Mouse (Mus musculus) R1 (cell line): ENCODE measurements around the gene Pdcd2l.
"Not testable (repeated sequence)": the region's sequence is repeated elsewhere in the genome, so short reads cannot be mapped to it uniquely, and the experiment has no call there.

Experiments
- DNase-seq: peaks from one replicate; pipeline ENCODE4 v3.0.0-alpha.2; 2018; ENCODE audit warnings: low read depth, low spot score

Gene Pdcd2l

DNA sequence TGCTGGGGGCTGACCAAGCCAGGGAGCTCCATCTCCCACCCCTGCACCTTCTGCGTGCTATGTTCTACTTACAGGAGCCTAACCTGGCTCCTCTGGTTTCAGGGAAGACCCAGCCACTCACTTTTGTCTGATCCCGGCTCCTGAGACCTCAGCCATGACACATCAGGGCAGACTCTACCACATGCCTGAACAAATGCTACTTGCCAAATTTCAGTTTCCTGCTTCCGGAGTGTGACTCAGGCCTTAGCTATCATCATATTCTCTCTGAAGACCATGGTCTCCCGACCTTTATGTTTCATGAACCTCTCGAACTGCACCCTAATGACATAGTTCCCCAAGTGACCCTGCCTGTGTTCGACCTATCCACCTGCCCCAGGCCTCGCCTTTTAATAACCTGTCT, 16.8 kb upstream of the Pdcd2l start:
- no peak for DNase-seq

DNA sequence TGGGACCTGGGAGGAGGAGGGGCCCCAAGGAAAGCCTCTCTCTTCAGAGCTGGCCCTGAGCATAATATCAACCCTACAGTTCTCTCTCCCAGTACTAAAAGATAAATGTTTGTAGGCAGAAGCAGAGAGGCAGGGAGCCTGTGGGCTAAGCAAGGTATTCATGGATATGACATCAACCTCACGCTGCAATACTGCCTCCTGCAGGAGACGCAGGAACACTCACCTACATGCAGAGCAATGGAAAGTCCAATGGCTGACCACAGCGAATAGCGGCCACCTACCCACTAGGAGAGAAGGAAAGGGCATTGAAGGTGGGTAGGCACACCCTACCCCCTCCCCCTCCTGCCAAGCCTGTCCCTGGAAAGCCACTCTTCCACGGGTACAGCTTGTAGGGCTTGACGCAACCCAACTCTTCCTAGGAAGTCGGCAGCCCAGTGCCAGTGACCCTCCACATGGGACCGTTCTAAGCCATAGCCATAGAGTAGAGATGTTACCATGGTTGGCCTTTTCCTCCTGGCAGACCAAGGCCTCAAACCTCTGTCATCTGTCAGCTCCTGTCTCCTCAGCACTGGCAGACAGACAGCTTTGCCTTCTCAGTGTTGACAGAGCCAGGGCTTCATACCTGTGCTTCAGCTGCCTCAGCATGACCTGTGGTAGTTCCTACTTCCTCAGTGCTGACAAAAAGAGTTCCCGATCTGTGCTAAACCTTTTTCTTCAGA, 11.7 kb upstream of the Pdcd2l start:
- DNase-seq, result peak; percentile 63

DNA sequence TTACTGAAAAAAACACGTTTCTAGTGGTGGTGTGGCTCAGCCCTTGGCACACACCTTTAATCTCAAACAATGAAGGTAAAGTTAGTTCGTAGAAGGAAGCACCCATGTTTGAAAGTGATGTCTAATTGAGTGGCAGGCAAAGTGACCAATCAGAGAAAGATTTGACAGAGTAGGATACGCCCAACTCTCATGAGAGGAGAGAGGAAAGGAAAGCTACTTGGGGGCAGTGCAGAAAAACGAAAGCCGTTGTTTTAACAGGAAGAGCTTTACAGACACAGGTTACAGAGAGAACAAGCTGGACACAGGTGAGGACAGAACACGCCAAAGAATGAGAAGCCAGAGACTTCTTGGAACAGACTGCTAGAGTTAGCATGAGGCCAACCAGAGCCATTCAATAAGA, 9.9 kb upstream of the Pdcd2l start:
- peak; percentile 56 for DNase-seq

DNA sequence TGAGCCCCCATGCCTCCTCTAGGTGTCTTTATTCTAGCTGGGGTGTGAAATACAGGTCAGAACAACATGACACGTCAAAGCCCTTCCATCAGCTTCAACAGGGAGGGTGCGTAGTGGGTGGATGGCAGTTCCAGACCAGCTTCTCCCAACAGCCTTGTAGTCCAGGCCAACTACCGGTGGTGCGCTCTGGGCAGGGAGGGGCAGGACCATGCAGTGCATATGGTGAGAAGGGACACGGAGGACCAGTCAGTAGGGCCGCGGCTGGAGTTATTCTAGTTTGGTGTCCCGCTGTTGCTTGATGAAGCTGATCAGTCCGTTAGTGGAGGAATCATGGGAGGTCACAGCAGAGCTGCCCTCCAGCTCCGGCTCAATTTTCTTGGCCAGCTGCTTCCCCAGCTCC, 5.7 kb upstream of the Pdcd2l start:
- DNase-seq, result not testable (repeated sequence)

DNA sequence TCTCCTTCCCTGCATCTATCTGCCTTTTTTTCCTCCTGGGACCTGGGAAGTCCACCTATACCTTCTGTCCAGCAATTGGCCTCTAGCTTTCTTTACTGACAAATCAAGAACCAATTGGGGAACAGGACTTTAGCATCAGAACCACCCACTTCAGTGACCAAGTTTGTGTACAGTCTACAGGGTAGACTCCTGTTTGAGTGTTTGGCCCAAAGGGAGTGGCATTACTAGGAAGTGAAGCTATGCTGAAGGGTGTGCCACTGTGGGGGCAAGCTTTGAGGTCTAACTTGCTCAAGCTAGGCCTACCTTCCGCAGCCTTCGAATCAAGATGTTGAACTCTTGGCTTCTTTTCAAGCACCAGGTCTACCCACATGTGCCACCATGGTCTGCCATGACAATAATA, 4.4 kb upstream of the Pdcd2l start:
- no peak for DNase-seq

DNA sequence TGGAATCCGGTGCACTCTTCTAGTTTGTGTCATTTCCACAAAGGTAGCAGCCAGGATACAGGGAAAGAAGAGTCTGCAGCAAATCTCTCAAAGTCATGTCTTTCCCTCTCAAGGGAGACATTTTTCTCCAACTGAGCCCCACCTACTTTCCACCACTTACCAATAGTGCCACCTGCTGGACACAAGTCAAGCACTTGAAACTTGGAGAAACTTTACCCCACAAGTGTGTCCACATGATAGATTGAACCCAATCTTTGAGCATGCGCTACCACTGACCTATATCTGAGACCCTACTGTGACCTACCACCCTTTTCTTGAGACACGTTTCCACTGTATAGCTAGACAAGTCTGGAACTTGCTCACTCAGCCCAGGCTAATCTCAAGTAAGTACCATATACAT, 1.9 kb upstream of the Pdcd2l start:
- DNase-seq, result peak; percentile 90

DNA sequence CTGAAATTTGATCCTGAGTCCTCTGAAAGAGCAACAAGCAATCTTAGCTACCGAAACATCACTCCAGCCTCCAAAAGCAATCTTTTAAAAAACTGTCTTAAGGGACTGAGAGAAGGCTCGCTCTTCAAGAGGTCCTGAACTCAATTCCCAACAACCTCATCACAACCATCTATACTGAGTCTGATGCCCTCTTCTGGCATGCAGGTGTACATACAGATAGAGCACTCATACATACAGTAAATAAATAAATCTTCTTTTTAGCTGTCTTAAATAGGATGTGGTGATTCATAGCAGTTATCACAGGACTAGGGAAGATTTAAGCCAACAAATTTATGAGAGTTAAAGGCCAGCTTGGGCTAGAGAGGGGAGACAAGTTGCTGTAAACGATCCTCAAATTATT, 829 bp downstream of the Pdcd2l start:
- peak; percentile 71 for DNase-seq

DNA sequence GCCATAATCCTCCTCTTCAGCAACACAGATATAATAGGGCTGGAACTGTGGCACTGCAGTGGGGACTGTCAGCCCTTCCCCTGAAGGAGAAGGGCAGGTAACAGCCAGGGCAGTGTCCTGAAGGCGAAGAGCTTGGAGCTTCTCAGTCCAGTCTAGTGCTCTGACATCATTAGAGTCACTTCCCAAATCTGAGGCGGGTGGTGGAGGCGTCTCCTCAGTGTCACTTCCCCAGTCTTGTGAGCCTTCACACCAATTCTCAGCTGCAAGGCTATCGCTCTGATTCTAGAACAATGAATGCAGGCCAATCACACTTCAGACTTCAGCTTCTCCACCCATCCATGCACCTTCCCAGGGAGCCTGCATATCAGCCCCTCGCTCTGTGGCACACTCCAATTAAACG, 3.6 kb downstream of the Pdcd2l start:
- DNase-seq, result no peak

DNA sequence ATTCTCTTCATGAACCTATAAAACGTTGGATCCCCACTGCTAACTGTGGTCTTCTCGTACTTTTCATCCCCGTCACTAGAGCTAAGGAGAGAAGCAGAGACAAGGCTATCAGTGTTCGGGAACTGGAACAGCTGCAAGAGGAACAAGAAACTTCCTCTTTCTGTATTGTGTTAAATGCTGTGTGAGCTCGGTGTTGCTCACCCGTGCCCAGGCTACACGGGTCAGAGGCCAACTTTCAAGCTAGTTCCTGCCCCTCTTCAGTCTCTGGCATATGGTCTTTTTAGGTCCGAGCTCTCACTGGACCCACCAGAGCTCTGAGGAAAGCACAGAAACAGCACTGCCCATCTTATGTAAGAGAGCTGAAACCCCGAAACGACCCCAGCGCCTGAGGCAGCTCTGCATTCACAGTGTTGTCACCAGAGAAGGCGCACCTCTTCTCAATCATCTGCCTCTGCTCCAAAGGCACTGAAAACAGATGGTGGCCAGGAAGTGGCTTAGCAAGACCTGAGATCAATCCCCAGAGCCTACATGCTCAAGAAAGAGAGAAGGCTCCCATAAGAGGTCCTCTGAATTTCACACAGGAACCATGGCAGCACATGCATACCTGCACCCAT, 7.0 kb downstream of the Pdcd2l start:
- DNase-seq, result no peak

DNA sequence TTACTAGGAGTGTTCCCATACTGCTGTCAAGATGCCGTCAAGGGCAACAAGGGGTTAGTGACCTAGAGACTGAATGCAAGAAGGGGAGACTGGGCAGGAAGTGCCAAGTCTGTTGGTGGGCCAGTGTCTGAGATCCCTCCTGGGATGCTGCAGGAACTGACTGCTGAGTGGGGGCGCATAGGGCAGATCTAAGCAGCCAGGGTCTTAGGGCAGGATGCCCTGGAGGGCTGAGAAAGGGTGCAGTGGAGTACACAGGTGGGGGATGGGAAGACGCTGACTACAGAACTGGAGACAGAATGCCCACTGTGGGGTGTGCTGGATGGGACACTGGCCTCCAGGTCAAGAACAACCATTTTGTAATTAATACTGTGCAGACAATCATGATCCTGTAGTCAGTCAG, 12.7 kb downstream of the Pdcd2l start:
- no peak for DNase-seq

DNA sequence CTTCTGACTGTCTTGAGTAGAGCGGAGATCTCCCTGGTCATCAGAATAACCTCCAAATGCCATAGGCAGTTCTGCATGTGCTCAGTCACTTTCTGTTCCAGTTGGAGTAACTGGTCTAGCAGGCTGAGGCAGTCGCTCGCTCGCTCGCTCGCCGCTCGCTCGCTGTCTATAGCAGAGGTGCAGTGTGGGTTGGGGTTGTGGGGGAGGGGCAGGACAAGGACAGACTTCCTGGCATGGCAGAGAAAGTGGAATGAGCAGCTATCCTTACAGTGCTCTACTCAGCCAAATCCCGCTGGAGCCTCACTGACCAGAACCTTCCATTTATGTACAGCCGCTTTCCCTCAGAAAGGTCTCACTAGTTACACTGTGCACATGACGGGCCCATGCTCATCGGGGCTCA, 13.1 kb downstream of the Pdcd2l start:
- DNase-seq, result peak; percentile 85

DNA sequence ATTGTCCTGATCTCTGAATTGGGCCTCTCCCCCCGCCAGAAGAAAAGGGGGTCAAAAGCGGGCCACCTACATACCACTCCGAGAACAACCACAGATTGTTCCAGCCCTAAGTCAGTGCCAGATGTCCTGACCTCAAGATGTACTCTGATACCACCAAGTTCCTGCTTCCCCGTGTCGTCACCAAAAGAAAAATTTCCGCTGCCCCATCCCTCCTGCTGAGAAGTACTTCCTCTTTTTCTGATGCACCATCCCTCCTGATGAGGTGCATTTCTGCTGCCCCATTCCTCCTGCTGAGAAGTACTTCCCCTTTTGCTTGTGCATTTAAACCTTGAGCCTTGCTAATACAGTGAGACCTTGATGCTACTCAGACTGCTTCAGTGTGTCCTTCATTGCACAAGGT, 20.2 kb downstream of the Pdcd2l start:
- peak; percentile 68 for DNase-seq

DNA sequence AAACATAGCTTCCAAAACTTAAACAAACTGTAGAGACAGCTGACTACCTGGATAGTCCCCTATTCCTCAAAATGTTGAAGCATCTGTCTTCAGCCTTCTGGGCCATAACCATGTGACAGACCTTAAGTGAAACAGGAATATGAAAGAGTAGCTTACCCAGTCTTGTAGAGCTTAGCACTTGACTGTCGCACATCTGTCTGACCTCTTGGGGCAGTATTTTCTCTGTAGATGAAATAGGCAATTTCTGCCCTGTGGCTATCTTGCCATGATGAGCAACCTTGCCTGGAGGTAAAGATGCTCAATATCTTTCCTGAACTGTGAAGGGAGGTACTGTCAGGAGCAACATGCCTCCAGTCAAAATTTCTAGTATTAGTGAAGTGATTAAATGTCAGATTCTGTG, 24.2 kb downstream of the Pdcd2l start:
- DNase-seq, result peak; percentile 53

DNA sequence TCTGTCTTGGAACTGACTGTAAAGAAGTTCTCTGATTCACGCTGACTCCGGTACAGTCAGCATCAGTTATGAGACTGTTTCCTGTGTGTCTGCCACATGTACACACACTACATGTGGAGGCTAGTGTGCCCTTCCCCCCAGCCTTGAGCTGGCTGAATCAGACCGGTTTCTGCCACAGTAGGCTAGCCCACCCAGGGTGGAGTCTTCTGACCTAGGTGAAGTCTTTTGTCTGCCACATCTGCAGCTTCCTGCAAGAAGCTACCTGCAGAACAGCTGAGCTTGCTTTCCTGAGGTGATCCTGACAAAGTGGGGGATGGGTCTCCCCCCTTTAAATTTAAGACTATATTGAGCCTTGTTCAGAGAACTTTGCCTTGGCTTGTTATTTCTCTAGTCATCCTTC, 27.0 kb downstream of the Pdcd2l start, which contains the start of gene Uba2:
Gene Uba2, minus strand, starts transcription at position 146 of the 400 bp plus-strand sequence.
- DNase-seq, result peak; percentile 97

DNA sequence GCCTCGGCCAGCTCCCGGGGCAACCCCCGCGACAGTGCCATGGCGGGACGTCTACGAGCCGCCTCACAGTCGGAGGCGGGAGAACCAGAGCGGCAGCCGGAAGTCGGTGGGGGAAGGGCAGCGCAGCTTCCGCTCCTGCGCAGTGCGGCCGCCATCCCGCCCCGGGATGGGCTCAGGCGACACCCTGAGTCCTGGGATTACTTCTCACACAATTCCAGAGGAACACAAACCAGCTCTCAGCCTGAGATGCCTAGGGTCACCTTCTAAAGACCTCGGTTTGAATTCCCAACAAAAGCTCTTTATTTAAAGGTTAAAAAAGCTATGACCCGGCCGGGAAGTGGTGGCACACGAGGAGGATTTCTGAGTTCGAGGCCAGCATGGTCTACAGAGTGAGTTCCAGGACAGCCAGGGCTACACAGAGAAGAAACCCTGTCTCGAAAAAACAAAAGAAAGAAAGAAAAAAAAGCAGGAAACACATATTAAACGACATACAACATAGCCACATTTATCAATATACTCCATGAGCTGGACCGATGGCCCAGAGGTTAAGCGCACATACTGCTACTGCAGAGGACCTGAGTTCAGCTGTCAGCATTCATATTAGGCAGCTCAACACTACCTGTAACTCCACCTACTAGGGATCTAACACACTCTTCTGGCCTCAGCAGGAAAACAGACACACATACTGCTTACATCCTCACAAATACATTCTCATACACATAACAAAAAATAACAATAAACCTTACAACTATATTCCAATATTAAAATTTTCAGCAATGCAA, 27.8 kb downstream of the Pdcd2l start:
- peak; percentile 92 for DNase-seq

DNA sequence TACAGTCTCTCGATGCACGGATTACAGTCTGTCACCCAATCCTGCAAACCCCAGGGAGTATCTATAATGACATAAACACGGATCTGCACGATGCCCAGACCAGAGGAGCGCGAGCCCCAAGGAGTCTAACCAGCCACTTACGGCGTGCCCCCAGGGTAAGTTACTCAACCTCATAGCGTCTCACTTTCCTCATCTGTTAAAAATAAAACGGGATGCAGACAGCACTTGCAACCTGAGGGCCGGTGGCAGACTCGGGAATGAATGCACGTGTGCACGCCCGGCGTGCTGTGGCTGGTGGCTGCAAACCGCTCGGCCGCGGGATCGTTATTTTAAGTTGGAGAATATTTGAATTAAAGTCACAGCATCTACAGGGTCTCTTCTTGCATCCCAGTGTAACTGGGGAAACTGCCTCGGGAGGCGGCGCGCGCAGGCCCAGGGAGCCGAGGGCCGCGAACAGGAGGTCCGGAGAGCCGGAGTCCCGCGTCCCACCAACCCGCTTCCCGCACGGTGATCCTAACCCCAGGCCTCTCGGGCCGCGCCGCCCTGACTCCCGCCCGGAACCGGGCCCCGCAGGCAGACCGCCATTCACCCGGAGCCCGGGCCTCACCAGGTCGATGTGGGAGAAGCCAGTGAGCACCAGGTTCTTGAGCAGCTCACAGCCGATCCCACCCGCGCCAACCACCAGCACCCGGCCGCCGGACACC, 28.5 kb downstream of the Pdcd2l start:
- DNase-seq, result peak; percentile 62

DNA sequence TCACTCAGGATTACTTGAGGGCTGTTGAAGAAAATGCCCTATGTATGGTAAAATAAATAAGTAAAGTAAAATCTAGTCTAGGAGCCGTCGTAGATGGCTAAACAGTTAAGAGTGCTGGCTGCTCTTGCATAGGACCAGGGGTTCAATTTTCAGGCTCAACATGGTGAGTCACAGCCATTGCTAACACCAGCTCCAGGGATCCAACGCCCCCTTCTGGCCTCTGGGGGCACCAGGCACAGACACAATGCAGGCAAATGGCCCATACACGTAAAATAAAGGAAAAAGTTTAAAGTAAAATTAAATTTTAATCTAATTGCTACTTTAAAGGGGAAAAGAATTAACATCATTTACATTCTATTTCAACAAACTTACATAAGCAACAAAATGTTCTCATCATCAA, 29.6 kb downstream of the Pdcd2l start:
- peak; percentile 91 for DNase-seq

DNA sequence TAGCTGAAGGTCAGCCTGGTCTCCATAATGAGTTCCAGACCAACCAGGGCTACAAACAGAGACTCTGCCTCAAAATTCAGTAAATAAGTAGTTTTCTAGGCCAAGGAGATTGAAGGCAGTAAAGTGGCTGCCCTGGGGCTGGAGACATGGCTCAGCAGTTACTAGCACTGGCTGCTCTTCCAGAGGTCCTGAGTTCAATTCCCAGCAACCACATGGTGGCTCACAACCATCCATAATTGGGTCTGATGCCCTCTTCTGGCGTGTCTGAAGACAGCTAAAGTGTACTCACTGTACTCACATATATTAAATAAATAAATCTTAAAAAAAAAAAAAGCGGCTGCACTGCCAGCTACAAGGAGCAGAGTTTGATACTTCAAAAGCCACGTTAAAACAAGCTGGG, 30.5 kb downstream of the Pdcd2l start:
- DNase-seq, result peak; percentile 45

DNA sequence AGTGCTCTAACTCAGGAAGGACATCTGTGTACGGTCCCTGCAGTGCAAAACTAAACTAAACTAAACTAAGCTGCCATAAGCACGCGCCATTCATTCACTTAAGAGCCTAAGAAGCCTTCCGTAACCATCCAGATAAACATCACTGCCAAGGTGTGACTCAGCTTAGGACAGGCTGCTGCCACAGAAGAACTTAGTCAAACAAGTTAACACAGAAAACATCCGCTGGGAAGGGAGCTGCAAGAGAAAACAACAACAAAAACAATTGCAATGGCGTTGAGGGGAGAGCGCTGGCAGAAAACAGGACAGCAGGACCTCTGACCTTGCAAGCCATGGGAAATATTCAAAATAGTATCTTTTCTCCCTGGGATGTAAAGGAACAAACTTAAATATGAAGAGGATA, 31.8 kb downstream of the Pdcd2l start:
- DNase-seq, result peak; percentile 28

DNA sequence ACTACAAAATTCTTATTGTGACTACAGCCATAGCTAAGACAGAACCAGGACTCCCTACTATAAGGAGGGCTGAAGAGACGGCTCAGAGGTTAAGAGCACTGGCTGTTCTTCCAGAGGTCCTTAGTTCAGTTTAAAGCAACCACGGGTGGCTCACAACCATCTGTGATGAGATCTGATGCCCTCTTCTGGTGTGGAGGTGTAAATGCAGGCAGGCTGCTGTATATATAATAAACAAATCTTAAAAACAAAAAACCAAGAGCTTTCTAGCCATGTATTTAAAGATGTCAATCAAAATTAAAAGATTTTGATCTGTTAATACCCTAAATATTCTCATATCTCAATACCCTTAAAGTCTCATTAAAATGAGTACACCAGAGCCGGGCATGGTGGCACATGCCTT, 37.3 kb downstream of the Pdcd2l start:
- DNase-seq, result no peak

DNA sequence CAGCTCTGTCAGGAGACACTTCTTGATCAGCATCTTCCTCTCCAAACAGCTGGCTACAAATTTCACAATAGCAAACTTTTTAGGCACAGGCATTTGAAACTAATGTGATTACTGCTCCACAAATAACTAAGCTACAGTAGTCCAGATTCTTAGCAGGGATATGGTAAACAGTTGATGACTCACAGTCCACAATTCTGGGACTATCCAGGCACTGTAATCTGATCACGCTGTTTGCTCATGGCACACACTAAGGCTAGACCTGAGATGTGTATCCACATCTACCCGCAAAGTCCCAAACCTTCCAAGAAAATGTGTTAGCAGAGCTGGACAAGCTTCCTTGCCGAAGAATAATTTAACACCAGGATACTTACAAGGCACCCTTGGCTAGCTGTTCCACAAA, 38.5 kb downstream of the Pdcd2l start:
- no peak for DNase-seq

DNA sequence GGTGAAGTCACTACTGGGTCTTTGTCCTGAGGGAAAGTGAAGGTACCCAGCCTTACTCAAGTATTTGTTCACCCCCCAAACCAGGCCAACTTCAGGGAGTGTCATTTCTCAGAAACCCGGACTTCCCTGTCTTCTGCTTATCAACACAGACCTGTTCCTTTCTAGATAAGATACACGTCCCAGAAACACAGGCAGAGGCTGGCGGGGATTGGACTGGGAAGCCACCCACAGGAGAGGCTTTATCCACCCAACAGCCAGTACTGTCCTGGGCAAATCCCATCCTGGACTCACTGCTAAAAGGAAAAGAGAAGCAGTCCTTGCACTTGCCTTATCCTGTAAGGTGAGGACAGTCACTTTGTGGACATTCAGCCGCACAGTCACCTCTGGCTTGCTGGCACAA, 49.3 kb downstream of the Pdcd2l start:
- DNase-seq, result no peak
